Mouse (Mus musculus) limb, embryonic 11.5 days (tissue): ENCODE data around the gene Gmppa. TPM values are rescaled to one million over a fixed set of nuclear protein-coding genes. Genes with fewer than 3 reads are reported as not detected.

ENCODE experiments used
- ATAC-seq: fragments of 200-750 bp; cut with Nextera tagmentation; 2 replicates; pipeline ENCODE4 v1.8.0; 2017; ENCODE audit warnings: low read depth; ENCODE audit not compliant: insufficient number of reproducible peaks, low FRiP score, low TSS enrichment
- DNase-seq: peaks from one replicate; pipeline ENCODE4 v3.0.0-alpha.2; 2015; ENCODE audit warnings: low spot score
- H3K27ac ChIP-seq: fragments of 300-500 bp; sonication (generic); replicated peaks from 2 replicates; pipeline ENCODE4 v1.5.1; 2014; ENCODE audit warnings: low read depth, mild to moderate bottlenecking, low read length
- H3K27me3 ChIP-seq: fragments of 300-500 bp; sonication (generic); 2 replicates; pipeline ENCODE4 v1.6.1; 2014; ENCODE audit warnings: mild to moderate bottlenecking, low read length, mixed read lengths; ENCODE audit not compliant: control insufficient read depth, insufficient read depth
- H3K36me3 ChIP-seq: fragments of 300-500 bp; sonication (generic); 2 replicates; pipeline ENCODE4 v1.6.1; 2014; ENCODE audit warnings: mild to moderate bottlenecking, low read length, moderate library complexity, mixed read lengths; ENCODE audit not compliant: control insufficient read depth, insufficient read depth
- H3K4me1 ChIP-seq: fragments of 300-500 bp; sonication (generic); 2 replicates; pipeline ENCODE4 v1.6.1; 2014; ENCODE audit warnings: low read length, mixed read lengths; ENCODE audit not compliant: control insufficient read depth, insufficient read depth
- H3K4me2 ChIP-seq: fragments of 300-500 bp; sonication (generic); 2 replicates; pipeline ENCODE4 v1.6.1; 2014; ENCODE audit warnings: low read depth, mild to moderate bottlenecking, moderate library complexity; ENCODE audit not compliant: severe bottlenecking
- H3K4me3 ChIP-seq: fragments of 300-500 bp; sonication (generic); 2 replicates; pipeline ENCODE4 v1.5.1; 2014; ENCODE audit warnings: low read depth, low read length
- H3K9ac ChIP-seq: fragments of 300-500 bp; sonication (generic); 2 replicates; pipeline ENCODE4 v1.6.1; 2014; ENCODE audit warnings: mild to moderate bottlenecking, low read length
- H3K9me3 ChIP-seq: fragments of 300-500 bp; sonication (generic); 2 replicates; pipeline ENCODE4 v1.6.1; 2016; ENCODE audit warnings: low read length; ENCODE audit not compliant: control insufficient read depth
- WGBS: fragments of 180-500 bp; shearing (Covaris S2); extraction: QIAGEN DNeasy Blood & Tissue Kit; methylation state at CpG from one replicate; pipeline ENCODE4 v1.1.7; 2014; 5-methylcytosine and 5-hydroxymethylcytosine counted together
- polyA plus RNA-seq: library from polyadenylated mRNA; unstranded; fragments of >200 nt; fragmentation: Nextera tagmentation; extraction: Ambion mirVana; gene quantifications from 2 replicates; pipeline ENCODE4 v1.2.1, GENCODE M21; 2014

The Gmppa gene
- 44.9 and 49.9 TPM in 2 replicates for polyA plus RNA-seq

DNA sequence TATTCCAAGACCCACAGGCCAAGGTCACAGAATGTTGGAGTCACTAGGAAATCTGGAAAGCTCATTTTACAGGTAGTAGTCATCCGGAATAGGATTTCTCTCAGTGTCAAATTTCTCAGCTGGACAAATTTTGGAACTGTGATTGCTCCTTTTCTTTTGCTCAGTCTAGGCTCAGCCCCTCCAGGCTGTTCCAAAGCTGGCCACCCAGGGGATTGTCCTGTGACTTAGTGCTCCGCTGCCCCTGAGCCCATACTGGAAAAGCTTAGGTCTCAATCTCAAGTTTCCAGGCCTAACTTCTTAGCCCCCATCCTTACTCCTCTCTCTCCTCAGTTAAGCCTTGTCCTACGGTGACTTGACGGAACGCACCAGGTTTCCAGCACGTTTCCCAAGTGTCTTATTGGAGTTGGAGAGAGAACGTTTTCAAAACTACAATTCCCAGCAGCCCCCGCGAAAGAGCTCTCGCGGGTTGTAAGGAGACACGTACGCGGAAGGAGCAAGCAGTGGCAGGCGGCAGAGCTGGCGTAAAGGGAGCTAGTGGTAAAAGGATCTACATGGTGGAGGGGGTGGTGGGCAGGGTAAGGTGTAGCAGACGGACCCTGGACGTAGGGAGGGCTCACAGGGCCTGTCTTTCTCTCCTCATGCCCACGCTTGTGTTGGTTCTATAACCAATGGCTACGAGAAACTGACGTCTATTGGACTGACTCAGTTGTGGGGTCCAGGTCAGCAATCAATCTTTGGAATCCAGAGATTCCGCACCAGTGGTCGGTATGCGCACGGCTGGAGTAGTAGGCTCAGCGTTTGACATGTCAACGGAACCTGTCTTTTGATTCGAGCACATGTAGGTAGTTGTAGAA, at the start of gene Gmppa:
Gmppa (plus strand) TSS at position 456 of the 854 bp plus-strand sequence.
- Histone ChIP-seq H3K9ac (peak within 1 kb of the TSS; percentile 53), H3K4me3 (peak within 1 kb of the TSS; percentile 41), H3K9me3 (no peaks in the 10 kb centered on the region), H3K27me3 (no peaks in the 10 kb centered on the region), H3K4me2 (peak within 1 kb of the TSS; percentile 49), H3K4me1 (peaks cover 7% of the 10 kb centered on the region), H3K27ac (0 out of 2 replicates have a peak within 1 kb of the TSS, but pooled peaks have one; percentile 4), H3K36me3 (no peaks in the 10 kb centered on the region)
- DNase-seq: peak; percentile 91
- peak; percentile 81 for ATAC-seq
- WGBS: 7% methylated on average over 28 of the region's 28 CpGs

DNA sequence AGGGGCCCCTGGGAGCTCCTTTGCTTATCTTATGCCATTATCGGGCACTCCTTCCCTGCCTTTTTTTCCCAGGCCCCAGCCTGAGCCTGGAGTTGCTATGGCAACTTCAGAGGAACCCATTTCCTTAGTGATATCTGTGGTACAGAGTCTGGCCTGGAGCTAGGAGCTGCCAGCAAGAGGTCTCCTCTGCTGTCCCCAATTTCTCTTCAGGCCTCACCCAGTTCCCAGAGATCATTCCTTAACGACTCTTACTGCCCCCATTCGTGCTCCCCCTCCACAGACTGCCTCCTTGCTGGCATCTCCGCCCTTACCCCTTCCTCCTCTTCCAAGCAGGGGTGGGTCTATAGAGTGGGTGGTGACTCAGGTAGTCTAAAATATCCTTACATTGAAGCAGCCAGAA, 49.6 kb upstream of the Gmppa start:
- ATAC-seq: no peak
- Histone ChIP-seq H3K27ac (no peak overlapping the region), H3K4me2 (no peak overlapping the region), H3K36me3 (no peaks in the 10 kb centered on the region), H3K27me3 (peaks cover 35% of the 10 kb centered on the region), H3K9ac (no peak overlapping the region), H3K9me3 (no peaks in the 10 kb centered on the region), H3K4me1 (peaks cover 33% of the 10 kb centered on the region), H3K4me3 (no peak overlapping the region)
- WGBS: 40% methylated on average over 4 of the region's 4 CpGs
- DNase-seq: no peak

DNA sequence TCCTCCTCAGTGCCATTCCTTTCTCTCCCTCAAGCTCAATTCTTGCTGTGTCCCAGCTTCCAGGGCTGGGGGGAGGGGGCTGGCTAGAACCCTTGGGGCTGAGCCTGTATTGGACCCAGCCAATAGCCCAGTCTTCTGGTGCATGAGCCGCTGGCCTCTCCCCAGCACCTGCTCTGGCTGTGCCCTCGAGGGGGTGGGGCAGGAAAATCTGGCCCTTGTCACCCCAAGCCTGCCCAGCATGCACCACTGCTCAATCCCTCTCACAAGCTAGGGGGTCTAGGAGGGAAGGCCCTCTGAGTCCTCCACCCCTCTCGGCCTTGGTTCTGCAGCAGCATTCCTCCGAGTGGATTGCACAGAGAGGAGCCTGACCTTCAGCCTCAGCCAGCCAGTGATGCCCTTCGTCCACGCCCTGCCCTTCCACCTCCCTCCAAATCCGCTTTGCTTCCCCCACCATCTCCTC, 48.2 kb upstream of the Gmppa start:
- H3K27me3 ChIP-seq: peaks cover 35% of the 10 kb centered on the region
- ATAC-seq: 0 out of 2 replicates have a peak, but pooled peaks have one; percentile 14
- no peaks in the 10 kb centered on the region for H3K36me3 ChIP-seq
- 25% methylated on average over 7 of the region's 7 CpGs for WGBS
- H3K9me3 ChIP-seq: no peaks in the 10 kb centered on the region
- H3K4me2 ChIP-seq: peak overlapping the region; percentile 49; the same call in 1 of the 2 replicates
- DNase-seq: no peak
- H3K27ac ChIP-seq: no peak overlapping the region
- H3K9ac ChIP-seq: no peak overlapping the region
- H3K4me1 ChIP-seq: peaks cover 30% of the 10 kb centered on the region
- peak overlapping the region; percentile 27; the same call in 1 of the 2 replicates for H3K4me3 ChIP-seq

DNA sequence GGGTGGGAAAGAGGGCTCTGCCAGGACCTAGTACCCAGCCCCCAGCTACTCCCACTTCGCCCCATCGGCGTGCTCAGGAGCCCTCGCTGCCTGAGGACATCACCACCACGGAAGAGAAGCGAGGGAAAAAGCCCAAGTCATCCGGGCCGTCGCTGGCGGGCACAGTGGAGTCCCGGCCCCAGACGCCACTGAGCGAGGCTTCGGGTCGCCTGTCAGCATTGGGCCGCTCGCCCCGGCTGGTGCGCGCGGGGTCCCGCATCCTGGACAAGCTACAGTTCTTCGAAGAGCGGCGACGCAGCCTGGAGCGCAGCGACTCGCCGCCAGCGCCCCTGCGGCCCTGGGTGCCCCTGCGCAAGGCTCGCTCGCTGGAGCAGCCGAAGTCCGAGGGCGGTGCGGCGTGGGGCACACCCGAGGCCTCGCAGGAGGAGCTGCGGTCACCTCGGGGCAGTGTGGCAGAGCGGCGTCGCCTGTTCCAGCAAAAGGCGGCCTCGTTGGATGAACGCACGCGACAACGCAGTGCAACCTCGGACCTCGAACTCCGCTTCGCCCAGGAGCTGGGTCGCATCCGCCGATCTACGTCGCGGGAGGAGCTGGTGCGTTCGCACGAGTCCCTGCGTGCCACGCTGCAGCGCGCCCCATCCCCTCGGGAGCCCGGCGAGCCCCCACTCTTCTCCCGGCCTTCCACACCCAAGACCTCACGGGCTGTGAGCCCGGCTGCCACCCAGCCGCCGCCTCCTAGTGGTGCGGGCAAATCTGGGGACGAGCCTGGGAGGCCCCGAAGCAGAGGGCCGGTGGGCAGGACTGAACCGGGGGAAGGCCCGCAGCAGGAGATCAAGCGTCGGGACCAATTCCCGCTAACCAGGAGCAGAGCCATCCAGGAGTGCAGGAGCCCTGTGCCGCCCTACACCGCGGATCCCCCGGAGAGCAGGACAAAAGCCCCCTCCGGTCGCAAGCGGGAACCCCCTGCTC, 47.5 kb upstream of the Gmppa start:
- peak overlapping the region; percentile 27 for H3K4me3 ChIP-seq
- ATAC-seq (0 out of 2 replicates have a peak, but pooled peaks have one; percentile 4), DNase-seq (peak; percentile 61)
- H3K4me2 ChIP-seq: peak overlapping the region; percentile 49
- peaks cover 35% of the 10 kb centered on the region for H3K27me3 ChIP-seq
- H3K4me1 ChIP-seq: peaks cover 24% of the 10 kb centered on the region
- no peaks in the 10 kb centered on the region; the same call in 1 of the 2 replicates for H3K36me3 ChIP-seq
- WGBS: 6% methylated on average over 93 of the region's 94 CpGs
- H3K9me3 ChIP-seq: no peaks in the 10 kb centered on the region
- peak overlapping the region; percentile 41 for H3K9ac ChIP-seq
- H3K27ac ChIP-seq: no peak overlapping the region

DNA sequence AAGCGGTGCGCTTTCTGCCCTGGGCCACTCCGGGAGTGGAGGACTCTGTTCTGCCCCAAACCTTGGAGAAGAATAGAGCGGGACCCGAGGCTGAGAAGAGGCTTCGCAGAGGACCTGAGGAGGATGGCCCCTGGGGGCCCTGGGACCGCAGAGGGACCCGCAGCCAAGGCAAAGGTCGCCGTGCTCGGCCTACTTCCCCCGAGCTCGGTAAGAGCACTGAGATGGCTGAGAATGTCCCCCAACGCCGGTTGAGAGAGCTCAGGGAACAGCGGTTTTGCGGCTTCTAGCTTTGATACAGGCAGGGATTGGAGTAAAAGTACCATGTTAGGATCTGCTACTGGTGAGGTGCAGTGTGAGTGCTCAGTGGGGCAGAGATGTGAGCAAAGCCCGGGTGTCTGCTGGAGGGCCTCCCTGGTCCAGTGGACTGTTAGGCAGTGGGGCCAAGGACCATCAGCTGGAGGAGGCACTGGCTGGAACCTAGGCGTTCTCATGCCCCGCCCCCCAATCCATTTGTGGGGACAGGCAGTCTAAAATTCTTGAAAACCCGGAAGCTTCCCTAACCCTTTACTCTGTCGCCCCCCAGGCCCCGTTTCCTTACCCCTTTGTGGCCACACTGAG, 46.7 kb upstream of the Gmppa start:
- Histone ChIP-seq H3K27me3 (peaks cover 35% of the 10 kb centered on the region), H3K36me3 (no peaks in the 10 kb centered on the region; the same call in 1 of the 2 replicates)
- no peak for DNase-seq

DNA sequence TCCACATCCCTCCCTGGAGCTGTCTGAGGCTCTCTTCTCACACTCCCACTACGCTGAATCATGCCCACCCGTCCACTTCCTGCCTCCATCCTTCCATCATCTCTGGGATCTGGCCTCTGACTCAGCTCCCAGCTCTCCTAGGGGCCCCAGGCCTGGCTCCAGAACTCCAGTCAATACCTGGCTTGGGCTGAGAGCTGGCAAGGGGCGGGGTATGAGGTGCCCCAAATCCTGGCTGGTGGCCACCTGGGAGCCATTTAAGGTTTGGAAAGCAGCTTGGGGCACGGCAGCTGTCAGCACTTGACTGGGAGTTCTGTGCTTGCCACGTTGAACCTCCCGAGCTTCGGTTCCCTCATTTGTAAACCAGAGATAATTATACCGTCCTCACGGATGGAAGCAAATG, 42.6 kb upstream of the Gmppa start:
- Histone ChIP-seq H3K9ac (no peak overlapping the region), H3K27me3 (peaks cover 18% of the 10 kb centered on the region), H3K9me3 (no peaks in the 10 kb centered on the region), H3K36me3 (no peaks in the 10 kb centered on the region; the same call in 1 of the 2 replicates), H3K4me1 (peaks cover 9% of the 10 kb centered on the region), H3K27ac (no peak overlapping the region), H3K4me2 (no peak overlapping the region), H3K4me3 (no peak overlapping the region)
- WGBS: 66% methylated on average over 9 of the region's 9 CpGs
- DNase-seq (no peak), ATAC-seq (no peak)

More for the DNA sequence above, 46.7 kb upstream of the Gmppa start:
- peak overlapping the region; percentile 27 for H3K4me3 ChIP-seq
- ATAC-seq: no peak
- no peak overlapping the region; the same call in 1 of the 2 replicates for H3K4me2 ChIP-seq
- no peaks in the 10 kb centered on the region for H3K9me3 ChIP-seq
- H3K9ac ChIP-seq: peak overlapping the region; percentile 41
- peaks cover 21% of the 10 kb centered on the region for H3K4me1 ChIP-seq
- H3K27ac ChIP-seq: no peak overlapping the region
- WGBS: 31% methylated on average over 23 of the region's 23 CpGs

DNA sequence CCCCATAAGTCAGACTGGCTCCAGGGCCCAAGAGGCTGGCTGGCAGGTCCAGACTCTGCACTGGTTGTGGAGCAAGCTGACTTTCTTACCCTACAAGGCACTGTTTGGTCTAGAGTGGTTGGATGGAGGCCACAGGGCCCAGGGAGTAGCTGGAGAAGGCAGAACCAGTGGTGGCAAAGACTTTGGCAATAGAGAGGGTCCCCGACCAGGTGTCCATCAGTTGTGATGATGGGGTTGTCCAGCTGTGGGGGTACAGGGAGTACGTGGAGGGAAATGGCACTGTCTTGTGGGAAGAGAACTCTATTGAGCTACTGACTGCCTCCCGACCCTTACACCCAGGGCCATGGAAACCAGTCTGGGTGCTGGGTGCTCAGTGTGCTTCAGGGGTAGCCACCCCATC, 41.9 kb upstream of the Gmppa start:
- Histone ChIP-seq H3K4me2 (no peak overlapping the region), H3K36me3 (no peaks in the 10 kb centered on the region; the same call in 1 of the 2 replicates), H3K27me3 (peaks cover 11% of the 10 kb centered on the region), H3K9ac (0 out of 2 replicates have a peak overlapping the region, but pooled peaks have one; percentile 7), H3K4me1 (peaks cover 9% of the 10 kb centered on the region), H3K27ac (no peak overlapping the region), H3K4me3 (no peak overlapping the region), H3K9me3 (no peaks in the 10 kb centered on the region)
- 90% methylated on average over 3 of the region's 3 CpGs for WGBS
- DNase-seq (no peak), ATAC-seq (no peak)
